Mouse (Mus musculus): Measurements from ENCODE around the gene Rag2. TPM values are rescaled to one million over a fixed set of nuclear protein-coding genes. Genes with fewer than 3 reads are reported as not detected.
A peak's percentile ranks its signal among the peaks of the same experiment; 100 is the strongest.

Gene Rag2
- polyA plus RNA-seq, 1 experiment from 2014 or later = 0.07 TPM

- Histone ChIP-seq H3K27ac (replicated peaks) (no peak overlapping the region), H3K9me3 (no peaks in the 10 kb centered on the region), H3K9ac (no peak overlapping the region), H3K4me2 (no peak overlapping the region), H3K27me3 (no peaks in the 10 kb centered on the region), H3K4me3 (no peak overlapping the region), H3K36me3 (no peaks in the 10 kb centered on the region), H3K4me1 (replicated peaks) (peaks cover 5% of the 10 kb centered on the region; the same call in 1 of the 2 replicates)
- ATAC-seq (ENCODE audit: low read depth) = no peak
- 93% methylated on average over 3 of the region's 3 CpGs for WGBS
Measured at GRCm38 (mm10) chr2:101668751-101669150, 44.2 kb downstream of the Rag2 start.

GRCm38 (mm10) chr2:101673547-101673946 lies 49.0 kb downstream of the Rag2 start:
- Histone ChIP-seq H3K4me2 (no peak overlapping the region), H3K9me3 (no peaks in the 10 kb centered on the region), H3K27me3 (no peaks in the 10 kb centered on the region), H3K4me1 (replicated peaks) (peaks cover 4% of the 10 kb centered on the region; the same call in 1 of the 2 replicates), H3K4me3 (no peak overlapping the region), H3K9ac (no peak overlapping the region), H3K27ac (replicated peaks) (no peak overlapping the region), H3K36me3 (no peaks in the 10 kb centered on the region)
- 76% methylated on average over 3 of the region's 3 CpGs for WGBS
- ATAC-seq (ENCODE audit: low read depth) = no peak

GRCm38 (mm10) chr2:101678236-101679021 lies 53.9 kb downstream of the Rag2 start, which contains the start of gene Traf6:
Gene Traf6 (plus strand): TSS chr2:101678429.
- no peaks in the 10 kb centered on the region for H3K27me3 ChIP-seq
- peak within 1 kb of the TSS; percentile 81 for H3K4me3 ChIP-seq
- peaks cover 21% of the 10 kb centered on the region for H3K4me1 ChIP-seq (replicated peaks)
- peak within 1 kb of the TSS; percentile 64 for H3K4me2 ChIP-seq
- under 1% methylated on average over 68 of the region's 68 CpGs for WGBS
- no peaks in the 10 kb centered on the region for H3K9me3 ChIP-seq
- H3K27ac ChIP-seq (replicated peaks) = peak within 1 kb of the TSS; percentile 59; the same call in 1 of the 2 replicates
- ATAC-seq (ENCODE audit: low read depth) = peak; percentile 89
- peak within 1 kb of the TSS; percentile 87 for H3K9ac ChIP-seq
- no peaks in the 10 kb centered on the region for H3K36me3 ChIP-seq

GRCm38 (mm10) chr2:101679164-101679784 lies 54.8 kb downstream of the Rag2 start:
- Histone ChIP-seq H3K4me3 (peak overlapping the region; percentile 81), H3K9ac (peak overlapping the region; percentile 87), H3K4me2 (peak overlapping the region; percentile 64), H3K27ac (replicated peaks) (no peak overlapping the region), H3K27me3 (no peaks in the 10 kb centered on the region), H3K4me1 (replicated peaks) (peaks cover 21% of the 10 kb centered on the region), H3K36me3 (0 out of 2 replicates have a peak, but pooled peaks cover under 1% of the 10 kb centered on the region), H3K9me3 (no peaks in the 10 kb centered on the region)
- WGBS = 4% methylated on average over 15 of the region's 15 CpGs
- no peak for ATAC-seq (ENCODE audit: low read depth)

Other genes with a start within 250 kb of the Rag2 start
- gene Rag1, start 24.8 kb downstream of the Rag2 start, polyA plus RNA-seq (2015; fragmentation: Nextera tagmentation; extraction: Ambion mirVana) = 0.04 TPM in 2 replicates
- 60.5 and 66.7 TPM in 2 replicates for gene B230118H07Rik, start 24.8 kb downstream of the Rag2 start, polyA plus RNA-seq (2015; fragmentation: Nextera tagmentation; extraction: Ambion mirVana)
- 6.6 and 7.3 TPM in 2 replicates for gene Traf6, start 53.7 kb downstream of the Rag2 start, polyA plus RNA-seq (2015; fragmentation: Nextera tagmentation; extraction: Ambion mirVana)

Data from neural tube, embryonic 13.5 days (tissue).